Mouse (Mus musculus) heart, postnatal 0 days (tissue): Measurements from ENCODE around the gene Smarca2.

Source experiments
- CTCF ChIP-seq: IDR thresholded peaks from 2 replicates; pipeline ENCODE4 v1.5.1; 2016; ENCODE audit warnings: antibody characterized with exemption, control low read depth, low read depth
- EP300 ChIP-seq: IDR thresholded peaks from 2 replicates; pipeline ENCODE4 v1.6.1; 2016; ENCODE audit warnings: antibody characterized with exemption, low read depth

- no peak for TF ChIP-seq CTCF
- TF ChIP-seq EP300: no peak
These were observed 35.9 kb upstream of the Smarca2 start for GRCm38 (mm10) chr19:26568941-26569340.
